Mouse (Mus musculus): ENCODE results near the gene Shroom1.
A peak's percentile ranks its signal among the peaks of the same experiment; 100 is the strongest.

Shroom1 gene

GRCm38 (mm10) chr11:53481088-53481730 lies 24.2 kb downstream of the Shroom1 start:
- no peak for DNase-seq

- DNase-seq: no peak
Measured at GRCm38 (mm10) chr11:53483159-53483891, 26.3 kb downstream of the Shroom1 start.

GRCm38 (mm10) chr11:53485719-53486118 lies 28.7 kb downstream of the Shroom1 start:
- no peak for DNase-seq

- DNase-seq: no peak
Measured at GRCm38 (mm10) chr11:53486351-53486750, 29.3 kb downstream of the Shroom1 start.

- peak; percentile 76 to 85 for DNase-seq
Measured at GRCm38 (mm10) chr11:53486822-53487594, 30.0 kb downstream of the Shroom1 start.

GRCm38 (mm10) chr11:53489007-53489406 lies 32.0 kb downstream of the Shroom1 start:
- no peak for DNase-seq

- no peak for DNase-seq
Measured at GRCm38 (mm10) chr11:53489421-53489820, 32.4 kb downstream of the Shroom1 start.

GRCm38 (mm10) chr11:53491954-53492401 lies 35.0 kb downstream of the Shroom1 start:
- DNase-seq: no peak

- no peak for DNase-seq
Measured at GRCm38 (mm10) chr11:53493243-53493955, 36.4 kb downstream of the Shroom1 start.

GRCm38 (mm10) chr11:53495417-53495816 lies 38.4 kb downstream of the Shroom1 start:
- DNase-seq: no peak

GRCm38 (mm10) chr11:53496946-53497345 lies 39.9 kb downstream of the Shroom1 start:
- DNase-seq: no peak

GRCm38 (mm10) chr11:53500569-53500968 lies 43.6 kb downstream of the Shroom1 start:
- DNase-seq: peak in 1 of 2 experiments; percentile 59

- no peak for DNase-seq
Measured at GRCm38 (mm10) chr11:53502039-53502765, 45.2 kb downstream of the Shroom1 start.

- DNase-seq: no peak
Measured at GRCm38 (mm10) chr11:53503738-53504137, 46.7 kb downstream of the Shroom1 start.

GRCm38 (mm10) chr11:53504376-53504775 lies 47.4 kb downstream of the Shroom1 start:
- no peak for DNase-seq

- no peak for DNase-seq
Measured at GRCm38 (mm10) chr11:53505026-53505663, 48.1 kb downstream of the Shroom1 start.

GRCm38 (mm10) chr11:53507098-53507805 lies 50.2 kb downstream of the Shroom1 start:
- DNase-seq: peak in 1 of 2 experiments; percentile 52

GRCm38 (mm10) chr11:53508152-53508551 lies 51.1 kb downstream of the Shroom1 start:
- DNase-seq: peak in 1 of 2 experiments; percentile 50

- no peak for DNase-seq
Measured at GRCm38 (mm10) chr11:53508591-53508990, 51.6 kb downstream of the Shroom1 start.

- no peak for DNase-seq
Measured at GRCm38 (mm10) chr11:53510351-53510750, 53.3 kb downstream of the Shroom1 start.
